Mouse (Mus musculus) MEL (cell line): ENCODE data around the gene Micall1.

Source experiments
- CTCF ChIP-seq, 3 experiments: IDR thresholded peaks in 2 of 3; conservative IDR thresholded peaks in 1 of 3; 2 replicates each; pipeline ENCODE4 v1.5.1; 2011 to 2012; ENCODE audit warnings: low read length in 3 of 3, low read depth in 2 of 3, mild to moderate bottlenecking in 2 of 3, improper control_type of control experiment in 1 of 3, inconsistent platforms in 1 of 3, mixed read lengths in 1 of 3, moderate library complexity in 1 of 3; ENCODE audit not compliant: control insufficient read depth in 1 of 3, insufficient read depth in 1 of 3, poor library complexity in 1 of 3, severe bottlenecking in 1 of 3
- EP300 ChIP-seq, 2 experiments: IDR thresholded peaks; 2 replicates each; pipeline ENCODE4 v1.6.1; 2011; ENCODE audit warnings: improper control_type of control experiment in 2 of 2, low read length in 2 of 2, low read depth in 1 of 2, mild to moderate bottlenecking in 1 of 2
- GATA1 ChIP-seq: IDR thresholded peaks from 2 replicates; pipeline ENCODE4 v1.6.1; 2011; ENCODE audit warnings: low read depth, low read length, improper control_type of control experiment
- HCFC1 ChIP-seq: IDR thresholded peaks from 2 replicates; pipeline ENCODE4 v1.6.1; 2012; ENCODE audit warnings: low read depth, mild to moderate bottlenecking, inconsistent platforms, low read length, improper control_type of control experiment, moderate library complexity
- ZC3H11A ChIP-seq: IDR thresholded peaks from 2 replicates; pipeline ENCODE4 v1.6.1; 2012; ENCODE audit warnings: low read depth, mild to moderate bottlenecking, inconsistent platforms, low read length, improper control_type of control experiment

DNA sequence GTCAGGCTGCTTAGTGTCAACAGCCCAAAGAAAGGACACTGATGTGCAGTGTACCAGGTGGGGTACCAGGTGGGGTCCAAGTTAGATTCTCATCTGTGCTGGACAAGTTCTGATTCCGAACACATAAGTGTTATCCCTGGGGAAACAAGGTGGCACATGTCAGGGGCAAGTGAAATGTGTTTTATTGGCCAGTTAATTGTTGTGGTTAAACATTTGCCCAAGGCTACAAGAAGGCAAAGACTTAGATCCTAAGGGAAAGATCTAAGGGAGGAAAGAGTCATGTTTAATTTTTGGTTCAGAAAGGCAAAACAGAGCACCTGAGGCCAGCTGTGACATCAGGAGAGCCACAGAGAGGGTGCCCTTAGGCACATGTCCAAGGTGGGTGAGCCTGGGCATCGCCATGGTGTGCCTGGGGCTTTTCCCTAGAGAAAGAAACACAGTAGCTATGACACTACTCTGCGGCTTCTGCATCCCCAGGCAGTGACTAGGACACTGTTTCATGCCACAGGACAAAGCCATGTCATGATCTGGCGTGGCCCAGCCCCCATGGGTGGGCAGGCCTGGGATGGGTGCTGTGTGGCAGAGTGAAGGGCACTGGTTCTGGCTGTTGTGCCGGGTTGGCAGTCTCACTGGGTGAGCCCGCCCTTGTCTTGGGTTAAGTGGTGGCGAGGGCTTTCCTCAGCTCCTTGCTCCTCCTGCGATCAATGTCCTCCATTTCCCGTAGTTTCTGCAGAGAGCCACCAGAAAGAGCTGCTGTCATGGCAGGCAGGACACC, 26.0 kb downstream of the Micall1 start:
- TF ChIP-seq HCFC1: no peak
- TF ChIP-seq EP300 (IDR thresholded peaks at IDR 0.05; ENCODE audit: low read depth in 1 of 2, low read length in 2 of 2): no peak
- no peak for TF ChIP-seq ZC3H11A
- TF ChIP-seq CTCF (IDR thresholded peaks at IDR 0.05 in 2 of 3, conservative IDR thresholded peaks at IDR 0.05 in 1 of 3; ENCODE audit: control insufficient read depth in 1 of 3, insufficient read depth in 1 of 3, low read depth in 2 of 3, low read length in 3 of 3, poor library complexity in 1 of 3, severe bottlenecking in 1 of 3): no peak
- TF ChIP-seq GATA1: no peak
